Mouse (Mus musculus) small intestine, adult 2 months (tissue): Measurements from ENCODE around the gene Ywhah.

ENCODE experiments used
- CTCF ChIP-seq: fragments of 200-500 bp; IDR thresholded peaks from 2 replicates; pipeline ENCODE4 v1.5.1; 2012; ENCODE audit warnings: low read depth, mild to moderate bottlenecking, control low read depth, inconsistent platforms, low read length, moderate library complexity, mixed read lengths; ENCODE audit not compliant: insufficient replicate concordance, insufficient read length; ENCODE audit errors: extremely low read depth
- POLR2A ChIP-seq: fragments of 200-500 bp; IDR thresholded peaks from 2 replicates; pipeline ENCODE4 v1.6.1; 2012; ENCODE audit warnings: low read depth, mild to moderate bottlenecking, control low read depth, inconsistent platforms, low read length, moderate library complexity

DNA sequence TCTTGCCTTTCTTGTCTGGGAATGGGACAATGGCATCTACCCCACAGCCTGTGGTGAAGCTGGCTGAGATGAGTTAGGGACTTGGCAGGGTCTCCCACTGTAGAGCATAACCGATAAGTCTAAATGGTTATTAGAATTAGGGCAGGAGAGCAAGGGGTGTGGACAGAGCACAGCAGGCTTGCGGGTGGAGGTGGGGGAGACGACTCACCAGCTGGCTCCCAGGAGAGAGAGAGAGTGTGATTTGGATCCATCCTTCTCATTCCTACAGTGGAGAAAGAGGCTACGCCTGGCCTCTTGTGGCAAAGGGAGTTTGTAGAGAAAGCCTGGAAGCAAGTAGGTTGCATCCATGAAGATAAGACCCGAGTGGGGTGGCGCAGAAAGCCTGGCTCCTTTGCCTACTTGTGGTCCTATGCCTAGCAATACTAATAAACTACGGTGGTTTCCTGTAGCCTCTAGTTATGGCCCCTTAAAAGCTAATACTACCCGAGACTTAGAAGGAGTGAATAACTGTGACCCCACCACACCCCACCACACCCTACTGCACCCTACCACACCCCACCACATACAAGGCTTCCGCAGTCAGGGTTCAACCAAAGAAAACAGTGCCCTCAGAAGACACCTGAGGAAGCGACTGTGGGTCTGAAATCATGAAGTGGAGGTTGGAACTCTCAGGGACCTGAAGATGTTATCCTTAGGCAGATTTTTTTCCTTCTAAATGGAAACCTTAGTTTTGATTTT is 13.6 kb downstream of the Ywhah start:
- TF ChIP-seq CTCF = no peak
- TF ChIP-seq POLR2A = no peak
